Mouse (Mus musculus) ZHBTc4 (cell line): Measurements from ENCODE around the gene Gm20538.

Experiments used
- DNase-seq: peaks from one replicate; pipeline ENCODE4 v3.0.0-alpha.2; 2011; ENCODE audit warnings: low read depth, low spot score

Gene Gm20538

GRCm38 (mm10) chr19:44530018-44530417, 22.6 kb downstream of the Gm20538 start:
- DNase-seq: no peak

- DNase-seq: no peak
Measured at GRCm38 (mm10) chr19:44525551-44526205, 27.0 kb downstream of the Gm20538 start.

- peak; percentile 83 for DNase-seq
Measured at GRCm38 (mm10) chr19:44519152-44519551, 33.5 kb downstream of the Gm20538 start.

GRCm38 (mm10) chr19:44517996-44518768, 34.4 kb downstream of the Gm20538 start:
- DNase-seq: peak; percentile 87

GRCm38 (mm10) chr19:44515769-44516168, 36.9 kb downstream of the Gm20538 start:
- no peak for DNase-seq

- DNase-seq: no peak
Measured at GRCm38 (mm10) chr19:44514521-44515451, 37.8 kb downstream of the Gm20538 start.

GRCm38 (mm10) chr19:44513921-44514482, 38.6 kb downstream of the Gm20538 start:
- DNase-seq: no peak

- no peak for DNase-seq
Measured at GRCm38 (mm10) chr19:44513054-44513833, 39.4 kb downstream of the Gm20538 start.

GRCm38 (mm10) chr19:44512601-44513000, 40.0 kb downstream of the Gm20538 start:
- DNase-seq: no peak

GRCm38 (mm10) chr19:44511451-44512231, 41.0 kb downstream of the Gm20538 start:
- peak; percentile 57 for DNase-seq

- DNase-seq: peak; percentile 33
Measured at GRCm38 (mm10) chr19:44510534-44511175, 42.0 kb downstream of the Gm20538 start.

GRCm38 (mm10) chr19:44502741-44503140, 49.9 kb downstream of the Gm20538 start:
- no peak for DNase-seq

GRCm38 (mm10) chr19:44501925-44502324, 50.7 kb downstream of the Gm20538 start:
- no peak for DNase-seq

GRCm38 (mm10) chr19:44500240-44500639, 52.4 kb downstream of the Gm20538 start:
- no peak for DNase-seq

- DNase-seq: no peak
Measured at GRCm38 (mm10) chr19:44498936-44499335, 53.7 kb downstream of the Gm20538 start.

- DNase-seq: no peak
Measured at GRCm38 (mm10) chr19:44496941-44497340, 55.7 kb downstream of the Gm20538 start.

GRCm38 (mm10) chr19:44496511-44496910, 56.1 kb downstream of the Gm20538 start:
- no peak for DNase-seq
